Mouse (Mus musculus) cerebellum, adult 2 months (tissue): ENCODE measurements at regions not wholly inside any gene's neighbourhood (a gene's known extent, or its start where the extent isn't known, plus 50 kb on each side); places are given as distances from the start of the nearest gene placed in this dataset.

ENCODE experiments used
- CTCF ChIP-seq: fragments of 200-500 bp; IDR thresholded peaks from 2 replicates; pipeline ENCODE4 v1.5.1; 2011; ENCODE audit warnings: low read depth, mild to moderate bottlenecking, control low read depth, low read length, moderate library complexity, borderline replicate concordance; ENCODE audit not compliant: insufficient read depth
- POLR2A ChIP-seq: fragments of 200-500 bp; IDR thresholded peaks from 2 replicates; pipeline ENCODE4 v1.6.1; 2011; ENCODE audit warnings: low read length, control low read depth, borderline replicate concordance; ENCODE audit not compliant: insufficient read depth

DNA sequence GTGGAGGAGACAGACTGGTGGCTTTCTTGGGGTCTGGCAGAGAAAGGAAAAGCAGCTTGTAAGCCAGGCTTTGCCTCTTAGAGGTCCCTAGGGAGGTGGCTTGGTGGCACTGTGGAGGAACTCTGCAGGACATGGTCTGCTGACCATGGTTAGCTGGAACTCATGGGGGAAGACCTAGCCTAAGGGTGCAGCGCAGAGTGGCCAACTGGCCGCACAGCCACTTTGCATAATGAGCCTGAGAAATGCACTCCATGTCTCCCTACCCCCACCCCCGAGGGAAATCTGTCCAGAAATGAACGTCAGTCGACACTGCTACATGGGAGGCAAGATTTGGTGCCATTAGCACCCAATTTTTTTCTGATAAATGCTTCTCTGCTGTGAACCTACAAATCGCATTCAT, 429.5 kb downstream of the Glrx3 start:
- TF ChIP-seq CTCF: no peak
- no peak for TF ChIP-seq POLR2A
